In the genomic region with DNA sequence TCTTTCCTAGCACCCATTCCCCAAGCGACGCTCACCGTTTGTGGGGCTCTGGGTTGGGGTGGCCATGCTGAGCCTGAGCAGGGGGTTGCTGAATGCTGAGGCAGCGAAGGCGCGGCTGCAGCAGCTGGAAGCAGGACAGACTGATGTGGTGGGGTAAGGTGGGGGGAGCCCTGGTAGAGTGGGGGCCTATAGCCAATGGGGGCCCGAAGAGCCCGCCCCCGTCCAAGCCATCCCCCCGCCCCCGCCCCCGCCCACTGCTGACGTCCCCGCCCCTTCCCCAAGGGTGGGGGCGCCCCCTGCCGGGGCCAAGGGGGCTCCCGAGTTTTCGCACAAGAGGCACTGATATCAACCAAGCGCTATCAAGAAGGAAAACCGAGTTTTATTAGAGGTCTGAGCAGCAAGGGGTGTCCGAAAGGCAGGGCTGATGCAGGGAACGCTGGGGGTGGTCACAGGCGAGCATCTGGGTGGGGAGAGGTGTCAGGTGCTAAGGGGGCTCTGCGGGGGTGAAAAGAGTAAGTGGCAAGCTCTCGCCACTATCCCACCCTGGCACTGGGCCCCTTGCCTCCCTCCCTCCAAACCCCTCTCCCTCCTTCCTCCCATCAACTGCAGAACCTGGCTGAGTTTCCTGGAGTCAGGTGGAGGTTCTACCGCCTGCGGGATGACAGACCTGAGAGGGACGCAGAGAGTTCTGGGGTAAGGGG, we compare ENCODE assay signal across 8 mouse cellular contexts. TPM values are rescaled to one million over a fixed set of nuclear protein-coding genes. Genes with fewer than 3 reads are reported as not detected.
DNase-seq lines count a peak whose midpoint lies in the region; ATAC-seq and TF ChIP-seq lines count a peak whose summit lies in the region.

Fxyd7 (minus strand) TSS at position 147 of the 701 bp plus-strand sequence.

- ATAC-seq in heart, embryonic 16.5 days (replicated peaks; ENCODE audit: extremely low read depth, insufficient read depth, low FRiP score) = no peak
- no peak for ATAC-seq in limb, embryonic 12.5 days (ENCODE audit: insufficient number of reproducible peaks, insufficient read depth, low FRiP score, low TSS enrichment, low read depth)
- ATAC-seq in megakaryocyte progenitor cell, adult 5-6 weeks (replicated peaks; ENCODE audit: poor library complexity) = no peak

- H3K9ac ChIP-seq in heart, embryonic 16.5 days (ENCODE audit: low read length) = peak within 1 kb of the TSS; percentile 50
- peak within 1 kb of the TSS; percentile 45 for H3K9ac ChIP-seq in limb, embryonic 12.5 days (replicated peaks)

- intact Hi-C loops in left cerebral cortex, adult 2 months (cut with DNase I) = loop anchor here (2.0 to 5.0 kb wide), 2 partner anchors 79 to 95 kb away; partner anchors contain the start of genes Fam187b, Lsr and Usf2

- TF ChIP-seq CTCF in left cerebral cortex, adult 2 months (IDR thresholded peaks at IDR 0.05) = peak; percentile 6; the same call in 1 of the 2 replicates

- H3K36me3 ChIP-seq in heart, embryonic 16.5 days (ENCODE audit: control insufficient read depth, insufficient read depth) = no peaks in the 10 kb centered on the region
- no peaks in the 10 kb centered on the region for H3K36me3 ChIP-seq in limb, embryonic 12.5 days

- H3K4me3 ChIP-seq in left cerebral cortex, adult 2 months = peak within 1 kb of the TSS; percentile 65
- peak within 1 kb of the TSS; percentile 57 for H3K4me3 ChIP-seq in heart, embryonic 16.5 days (ENCODE audit: low read length)
- H3K4me3 ChIP-seq in limb, embryonic 12.5 days (replicated peaks) = peak within 1 kb of the TSS; percentile 28

- peaks cover 26% of the 10 kb centered on the region for H3K27me3 ChIP-seq in heart, embryonic 16.5 days (ENCODE audit: control insufficient read depth, insufficient read depth, low read length)
- peaks cover 76% of the 10 kb centered on the region for H3K27me3 ChIP-seq in limb, embryonic 12.5 days

- peaks cover 42% of the 10 kb centered on the region for H3K4me1 ChIP-seq in heart, embryonic 16.5 days (ENCODE audit: control insufficient read depth, insufficient read depth, low read length)
- H3K4me1 ChIP-seq in limb, embryonic 12.5 days (replicated peaks) = peaks cover 64% of the 10 kb centered on the region

- H3K4me2 ChIP-seq in heart, embryonic 16.5 days (ENCODE audit: low read depth, low read length) = peak within 1 kb of the TSS; percentile 76
- H3K4me2 ChIP-seq in limb, embryonic 12.5 days = peak within 1 kb of the TSS; percentile 52

- no peaks in the 10 kb centered on the region for H3K9me3 ChIP-seq in heart, embryonic 16.5 days (replicated peaks; ENCODE audit: control insufficient read depth, low read length)
- H3K9me3 ChIP-seq in limb, embryonic 12.5 days = no peaks in the 10 kb centered on the region

- peak within 1 kb of the TSS; percentile 97 for H3K27ac ChIP-seq in left cerebral cortex, adult 2 months
- H3K27ac ChIP-seq in heart, embryonic 16.5 days (ENCODE audit: low read length) = no peak within 1 kb of the TSS
- no peak within 1 kb of the TSS for H3K27ac ChIP-seq in limb, embryonic 12.5 days

- WGBS in heart, embryonic 16.5 days = 13% methylated on average over 27 of the region's 28 CpGs
- under 1% methylated on average over 24 of the region's 28 CpGs for WGBS in limb, embryonic 12.5 days

- peak; percentile 37 to 44 for DNase-seq in left cerebral cortex, adult 2 months (ENCODE audit: extremely low spot score in 1 of 2, low spot score in 2 of 2)
- DNase-seq in left cerebral cortex, adult 11 months (ENCODE audit: low spot score) = no peak
- peak; percentile 72 to 76 for DNase-seq in cerebellum, postnatal 25 days
- DNase-seq in thymus, postnatal 4 days = peak; percentile 69
- DNase-seq in gastrocnemius, adult 8-10 months (ENCODE audit: low spot score in 2 of 2) = no peak

RNA-seq across cellular contexts. Expression of gene Fxyd7, which starts in this region (rescaled TPM):
- 100 to 1,000 TPM; 174 to 184 TPM for total RNA-seq in left cerebral cortex, adult 2 months (2021)
- 1.1 TPM in 2 replicates for polyA plus RNA-seq in heart, embryonic 16.5 days (2015; fragmentation: Nextera tagmentation; extraction: Ambion mirVana)
- 9.7 and 10.6 TPM in 2 replicates for polyA plus RNA-seq in limb, embryonic 12.5 days (2016; fragmentation: Nextera tagmentation; extraction: Ambion mirVana)
- not detected in 2 replicates for total RNA-seq in megakaryocyte progenitor cell, adult 5-6 weeks (2015)
- total RNA-seq in megakaryocyte progenitor cell, adult 5-6 weeks (2017) = not detected in 2 replicates
- total RNA-seq in gastrocnemius, adult 8-10 months (2022) = 1 to 10 TPM in 2 of 4 experiments, under 1 TPM in 1, not detected in 1; 0.99 to 1.3 (median 1.3) TPM

Comparison
In these comparisons a context has a peak if more than half of its experiments do, and no peak if none do; other contexts are left out.
1. RNA of gene Fxyd7 (total RNA-seq): 174 to 184 TPM in left cerebral cortex, adult 2 months; 0.99 to 1.3 TPM in gastrocnemius, adult 8-10 months and not detected in megakaryocyte progenitor cell, adult 5-6 weeks; every median in the first group is over 10 times any median in the second.
2. DNase-seq: peak in left cerebral cortex, adult 2 months (2 of 2), cerebellum, postnatal 25 days (2 of 2) and thymus, postnatal 4 days (single experiment); none in left cerebral cortex, adult 11 months (single experiment) and gastrocnemius, adult 8-10 months (0 of 2).
3. Peak in every context shown above with its lines, with median percentiles within 50 percentile points of each other: H3K4me3 ChIP-seq.